ENCODE assay signal across 37 mouse cellular contexts in genomic region chr9:13431646-13432045, GRCm38 (mm10). TPM values are rescaled to one million over a fixed set of nuclear protein-coding genes. Genes with fewer than 3 reads are reported as not detected.
DNase-seq lines count a peak whose midpoint lies in the region; ATAC-seq and TF ChIP-seq lines count a peak whose summit lies in the region.
"Had no signal": no experiment of that assay in that cellular context is flagged by ENCODE, and none has a peak within 500 bp of the region (broad histone marks: within the 10 kb centered on the region; RNA-seq: fewer than 3 reads in every experiment).

No protein-coding gene starts in this region.

- no peak for TF ChIP-seq CTCF in kidney, adult 2 months (conservative IDR thresholded peaks at IDR 0.05; ENCODE audit: insufficient read depth, insufficient read length, low read depth, low read length)
- no peak for TF ChIP-seq CTCF in brain, embryonic 14.5 days (IDR thresholded peaks at IDR 0.05; ENCODE audit: borderline replicate concordance, extremely low read depth, insufficient read depth, insufficient read length)

- H3K36me3 ChIP-seq in heart, embryonic 11.5 days (ENCODE audit: control insufficient read depth, insufficient read depth, low read length): no peaks in the 10 kb centered on the region
- no peaks in the 10 kb centered on the region for H3K36me3 ChIP-seq in kidney, adult 2 months (ENCODE audit: control insufficient read depth, insufficient read depth, low read length)
- H3K36me3 ChIP-seq in kidney, embryonic 14.5 days (ENCODE audit: control insufficient read depth, insufficient read depth, low read length): no peaks in the 10 kb centered on the region
- H3K36me3 ChIP-seq: embryonic facial prominence, embryonic 10.5 days; embryonic facial prominence, embryonic 15.5 days; forebrain, embryonic 15.5 days; G1E; hindbrain, embryonic 10.5 days; intestine, embryonic 15.5 days; limb, embryonic 10.5 days; limb, embryonic 15.5 days; liver, embryonic 13.5 days; midbrain, embryonic 12.5 days; neural tube, embryonic 12.5 days had no signal

- no peak for ATAC-seq in heart, embryonic 11.5 days (replicated peaks; ENCODE audit: insufficient number of reproducible peaks, low FRiP score, low TSS enrichment)
- no peak for ATAC-seq in kidney, embryonic 14.5 days (ENCODE audit: low FRiP score, low TSS enrichment)
- ATAC-seq: forebrain, embryonic 15.5 days; hindbrain, postnatal 0 days; intestine, embryonic 15.5 days; lung, postnatal 0 days had no signal

- H3K4me3 ChIP-seq in heart, embryonic 11.5 days (ENCODE audit: low read depth, low read length): no peak overlapping the region
- no peak overlapping the region for H3K4me3 ChIP-seq in kidney, adult 2 months (ENCODE audit: insufficient read depth, low read depth, low read length)
- H3K4me3 ChIP-seq in kidney, embryonic 14.5 days (ENCODE audit: low read length): no peak overlapping the region
- H3K4me3 ChIP-seq: embryonic facial prominence, embryonic 10.5 days; embryonic facial prominence, embryonic 15.5 days; forebrain, embryonic 15.5 days; hindbrain, embryonic 10.5 days; intestine, embryonic 15.5 days; limb, embryonic 10.5 days; limb, embryonic 15.5 days; liver, embryonic 13.5 days; megakaryocyte, embryonic 14.5 days; midbrain, embryonic 12.5 days; myocyte; neural tube, embryonic 12.5 days had no signal

- TF ChIP-seq POLR2A in kidney, adult 2 months (IDR thresholded peaks at IDR 0.05; ENCODE audit: low read depth, low read length): no peak
- no peak for TF ChIP-seq POLR2A in brain, embryonic 14.5 days (IDR thresholded peaks at IDR 0.05; ENCODE audit: borderline replicate concordance, extremely low read depth, insufficient read depth, insufficient read length, poor library complexity, severe bottlenecking)

- peak; percentile 29 to 54 for DNase-seq in cerebellum, postnatal 10 days
- no peak for DNase-seq in cerebellum, adult 11 months
- DNase-seq in heart, postnatal 10 days: no peak
- peak; percentile 57 for DNase-seq in kidney, adult 2 months
- peak; percentile 35 for DNase-seq in brain, embryonic 14.5 days (ENCODE audit: low read depth)
- DNase-seq: adrenal gland, adult 8-10 months; cerebellum, adult 11-12 months; liver, embryonic 13.5 days; lung, adult 18-20 months; lung, postnatal 4 days; right cerebral cortex, adult 18-20 months; thymus, adult 2 months; thymus, postnatal 36 days had no signal

- no peak overlapping the region for H3K4me2 ChIP-seq in heart, embryonic 11.5 days
- no peak overlapping the region for H3K4me2 ChIP-seq in kidney, embryonic 14.5 days (replicated peaks; ENCODE audit: low read depth, low read length)
- H3K4me2 ChIP-seq: embryonic facial prominence, embryonic 15.5 days; forebrain, embryonic 15.5 days; intestine, embryonic 15.5 days; limb, embryonic 15.5 days; liver, embryonic 13.5 days; midbrain, embryonic 12.5 days; neural tube, embryonic 12.5 days had no signal

- no peaks in the 10 kb centered on the region for H3K27me3 ChIP-seq in heart, embryonic 11.5 days (ENCODE audit: control insufficient read depth, insufficient read depth, low read length)
- H3K27me3 ChIP-seq in kidney, adult 2 months (replicated peaks; ENCODE audit: control insufficient read depth, insufficient read depth, low read length): no peaks in the 10 kb centered on the region
- no peaks in the 10 kb centered on the region for H3K27me3 ChIP-seq in kidney, embryonic 14.5 days (ENCODE audit: control insufficient read depth, insufficient read depth, low read length)
- H3K27me3 ChIP-seq: embryonic facial prominence, embryonic 15.5 days; forebrain, embryonic 15.5 days; intestine, embryonic 15.5 days; limb, embryonic 15.5 days; liver, embryonic 13.5 days; megakaryocyte, embryonic 14.5 days; midbrain, embryonic 12.5 days; neural tube, embryonic 12.5 days had no signal

- intact Hi-C loops in heart, postnatal 10 days (cut with DNase I): no loop called here

- 93% methylated on average over 3 of the region's 3 CpGs for WGBS in heart, embryonic 11.5 days (ENCODE audit: insufficient replicate concordance)
- WGBS in kidney, adult 2 months: 81% methylated on average over 3 of the region's 3 CpGs
- 94% methylated on average over 3 of the region's 3 CpGs for WGBS in kidney, embryonic 14.5 days

- H3K9ac ChIP-seq in heart, embryonic 11.5 days (ENCODE audit: low read depth, low read length): no peak overlapping the region
- no peak overlapping the region for H3K9ac ChIP-seq in kidney, embryonic 14.5 days (ENCODE audit: low read depth, low read length)
- H3K9ac ChIP-seq: embryonic facial prominence, embryonic 15.5 days; forebrain, embryonic 15.5 days; intestine, embryonic 15.5 days; limb, embryonic 15.5 days; liver, embryonic 13.5 days; midbrain, embryonic 12.5 days; neural tube, embryonic 12.5 days had no signal

- 0 out of 2 replicates have a peak overlapping the region, but pooled peaks have one; percentile 2 for H3K27ac ChIP-seq in heart, embryonic 11.5 days (ENCODE audit: low read depth, low read length)
- H3K27ac ChIP-seq in kidney, adult 2 months (ENCODE audit: insufficient read depth, low read depth, low read length): no peak overlapping the region
- no peak overlapping the region for H3K27ac ChIP-seq in kidney, embryonic 14.5 days (ENCODE audit: low read depth, low read length)
- H3K27ac ChIP-seq: embryonic facial prominence, embryonic 10.5 days; embryonic facial prominence, embryonic 15.5 days; forebrain, embryonic 15.5 days; hindbrain, embryonic 10.5 days; hindbrain, postnatal 0 days; intestine, embryonic 15.5 days; limb, embryonic 10.5 days; limb, embryonic 15.5 days; liver, embryonic 13.5 days; midbrain, embryonic 12.5 days; neural tube, embryonic 12.5 days had no signal

- no peaks in the 10 kb centered on the region for H3K9me3 ChIP-seq in heart, embryonic 11.5 days (replicated peaks; ENCODE audit: control insufficient read depth, low read length)
- H3K9me3 ChIP-seq in kidney, embryonic 14.5 days (ENCODE audit: control insufficient read depth, low read length): no peaks in the 10 kb centered on the region
- H3K9me3 ChIP-seq: embryonic facial prominence, embryonic 10.5 days; embryonic facial prominence, embryonic 15.5 days; forebrain, embryonic 15.5 days; G1E; hindbrain, embryonic 10.5 days; intestine, embryonic 15.5 days; limb, embryonic 10.5 days; limb, embryonic 15.5 days; liver, embryonic 13.5 days; megakaryocyte, embryonic 14.5 days; midbrain, embryonic 12.5 days; neural tube, embryonic 12.5 days had no signal

- H3K4me1 ChIP-seq in heart, embryonic 11.5 days (ENCODE audit: control insufficient read depth, insufficient read depth, low read length): peaks cover 32% of the 10 kb centered on the region
- H3K4me1 ChIP-seq in kidney, adult 2 months (ENCODE audit: control insufficient read depth, insufficient read depth, low read length): peaks cover 3% of the 10 kb centered on the region; the same call in 1 of the 2 replicates
- no peaks in the 10 kb centered on the region for H3K4me1 ChIP-seq in kidney, embryonic 14.5 days (ENCODE audit: control insufficient read depth, insufficient read depth, low read length)
- H3K4me1 ChIP-seq: intestine, embryonic 15.5 days; limb, embryonic 10.5 days; neural tube, embryonic 12.5 days had no signal

RNA-seq across cellular contexts. Expression of gene Gm17571, which starts 14.9 kb away (rescaled TPM):
- not detected in 2 replicates for polyA plus RNA-seq in heart, embryonic 11.5 days (2014; fragmentation: Nextera tagmentation; extraction: Ambion mirVana)
- not detected for total RNA-seq in heart, postnatal 10 days (2021)
- polyA plus RNA-seq in kidney, adult 2 months (2012; rRNA removed): not detected in 2 replicates
- polyA plus RNA-seq in kidney, embryonic 14.5 days (2014; fragmentation: Nextera tagmentation; extraction: Ambion mirVana): not detected in 2 replicates
- polyA plus RNA-seq in brain, embryonic 14.5 days (2012; rRNA removed): not detected in 2 replicates
- total RNA-seq: adrenal gland, adult 8-10 months; G1E; gastrocnemius, adult 18-20 months; gastrocnemius, postnatal 4 days; hindbrain, postnatal 0 days; layer of hippocampus, adult 18-20 months; layer of hippocampus, postnatal 14 days; left cerebral cortex, adult 8-10 months; midbrain, postnatal 0 days had no signal
- polyA plus RNA-seq: embryonic facial prominence, embryonic 10.5 days; embryonic facial prominence, embryonic 15.5 days; forebrain, embryonic 15.5 days; frontal cortex, adult 2 months; G1E; heart, embryonic 16.5 days; hindbrain, embryonic 10.5 days; hindbrain, postnatal 0 days; intestine, embryonic 15.5 days; limb, embryonic 10.5 days; limb, embryonic 15.5 days; liver, embryonic 13.5 days; lung, postnatal 0 days; midbrain, embryonic 12.5 days; midbrain, postnatal 0 days; myocyte; neural tube, embryonic 12.5 days; thymus, adult 2 months had no signal

Comparison
In these comparisons a context has a peak if more than half of its experiments do, and no peak if none do; other contexts are left out.
1. DNase-seq: peak in cerebellum, postnatal 10 days (2 of 2), kidney, adult 2 months (single experiment) and brain, embryonic 14.5 days (single experiment); none in cerebellum, adult 11 months (single experiment) and heart, postnatal 10 days (0 of 2).